Mouse (Mus musculus): ENCODE measurements around the gene Zbtb16.
A peak's percentile ranks its signal among the peaks of the same experiment; 100 is the strongest.

The Zbtb16 gene

DNA sequence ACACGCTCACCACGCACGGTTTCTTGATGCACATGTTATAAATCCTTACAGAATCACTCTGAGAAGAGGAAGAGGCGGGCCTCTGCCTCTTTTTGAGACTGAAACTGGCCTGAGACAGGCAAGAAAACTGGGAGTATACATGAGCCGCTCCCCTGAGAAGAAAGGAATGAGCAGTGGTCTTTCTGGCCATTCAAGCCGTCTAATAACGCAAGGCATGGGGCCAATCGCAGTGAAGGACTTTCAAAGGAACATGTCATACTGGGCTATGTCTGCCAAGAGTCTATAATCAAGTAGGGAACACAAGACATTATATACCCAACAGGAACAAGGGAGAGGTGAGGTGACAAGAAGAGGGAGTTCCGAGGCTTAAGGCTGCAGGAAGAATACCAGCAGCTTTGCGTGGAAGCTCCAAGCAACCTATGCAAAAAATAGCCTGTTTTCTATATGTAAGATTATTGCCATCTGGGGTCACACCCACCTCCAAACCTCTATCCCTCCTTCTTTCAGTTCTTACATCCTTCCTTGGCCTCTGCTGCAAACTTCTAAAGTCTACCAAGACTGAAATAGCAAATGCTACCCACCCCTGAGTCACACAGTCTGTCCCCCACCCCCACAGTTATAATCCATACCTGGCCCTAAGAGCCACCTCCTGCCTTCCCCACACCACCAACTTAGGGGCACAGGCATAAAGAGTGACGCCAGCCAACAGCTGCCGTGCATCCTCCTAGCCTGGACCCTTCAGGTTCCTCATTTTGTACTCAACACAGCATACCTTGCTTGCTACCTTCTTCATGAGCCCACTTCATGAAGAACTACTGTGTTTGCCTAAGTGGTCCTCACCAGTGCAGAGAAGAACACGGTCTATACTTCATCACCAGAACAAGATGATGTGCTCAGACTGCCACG is 74.0 kb downstream of the Zbtb16 start:
- no peak for DNase-seq

DNA sequence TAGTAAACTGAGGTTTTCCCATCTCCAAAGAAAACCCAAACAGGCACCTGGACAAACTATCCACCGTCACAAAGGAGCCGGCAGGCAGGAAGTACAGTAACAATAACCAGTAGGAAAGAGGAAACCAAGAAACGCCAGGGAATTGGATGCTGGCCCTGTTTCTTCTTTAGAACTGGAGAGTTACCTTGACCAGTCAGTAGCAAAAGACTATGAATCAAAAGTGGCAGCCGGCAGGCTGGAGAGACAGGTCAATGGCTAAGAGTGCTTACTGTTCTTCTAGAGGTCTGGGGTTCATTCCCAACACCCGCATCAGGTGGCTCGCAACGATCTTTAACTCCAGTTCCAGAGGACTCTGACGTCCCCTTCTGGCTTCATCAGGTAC is 74.9 kb downstream of the Zbtb16 start:
- DNase-seq = no peak

DNA sequence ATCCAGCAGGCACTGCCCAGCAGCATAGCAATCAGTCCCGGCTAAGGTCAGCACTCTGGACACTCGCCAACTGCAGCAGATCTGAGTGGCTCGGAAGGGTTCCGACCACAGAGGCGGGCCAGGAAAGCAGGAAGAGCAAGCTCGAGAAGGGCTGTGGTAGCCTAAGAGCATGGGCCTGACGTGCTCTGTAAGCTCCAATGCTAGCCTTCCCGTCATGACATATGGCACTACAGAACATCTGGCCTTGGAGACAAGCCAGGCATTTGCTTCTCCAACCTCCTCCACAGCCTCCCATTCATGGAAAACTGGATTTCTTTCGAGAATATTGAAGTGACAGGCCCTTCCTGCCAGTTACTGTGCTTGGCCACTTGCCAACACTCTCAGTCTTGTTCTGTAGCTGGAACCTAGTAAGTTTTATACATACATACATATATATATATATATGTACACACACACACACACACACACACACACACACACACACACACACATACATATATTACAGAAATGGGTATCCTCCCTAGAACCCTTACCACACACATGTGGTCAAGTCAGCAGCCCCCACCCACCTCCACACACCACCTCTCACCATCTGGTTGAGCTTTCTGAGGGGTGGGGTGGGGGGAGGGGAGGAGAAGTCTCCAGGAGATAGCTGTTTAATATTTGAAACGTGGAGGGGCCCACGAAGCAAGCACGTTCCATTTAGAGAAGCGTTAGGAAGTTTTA is 75.4 kb downstream of the Zbtb16 start:
- DNase-seq = peak; percentile 66

DNA sequence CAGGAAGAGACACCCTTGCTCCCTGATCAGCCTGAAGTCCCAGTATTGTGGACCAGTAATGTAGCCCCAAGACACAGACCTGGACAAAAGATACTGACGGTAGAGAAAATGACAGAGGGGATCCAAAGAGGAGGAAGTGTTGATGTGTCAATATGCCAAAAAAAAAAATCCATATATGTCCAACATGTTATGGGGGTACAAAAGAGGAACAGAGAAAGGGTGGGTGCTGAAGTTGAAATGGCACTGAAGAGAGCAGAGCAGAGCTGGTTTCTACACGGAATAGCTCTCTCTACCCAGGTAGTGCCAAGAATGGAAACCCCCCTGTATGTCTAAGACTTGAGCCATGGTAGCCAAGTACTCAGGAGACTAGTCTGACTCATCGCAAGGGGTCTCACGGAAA is 76.9 kb downstream of the Zbtb16 start:
- DNase-seq = no peak

DNA sequence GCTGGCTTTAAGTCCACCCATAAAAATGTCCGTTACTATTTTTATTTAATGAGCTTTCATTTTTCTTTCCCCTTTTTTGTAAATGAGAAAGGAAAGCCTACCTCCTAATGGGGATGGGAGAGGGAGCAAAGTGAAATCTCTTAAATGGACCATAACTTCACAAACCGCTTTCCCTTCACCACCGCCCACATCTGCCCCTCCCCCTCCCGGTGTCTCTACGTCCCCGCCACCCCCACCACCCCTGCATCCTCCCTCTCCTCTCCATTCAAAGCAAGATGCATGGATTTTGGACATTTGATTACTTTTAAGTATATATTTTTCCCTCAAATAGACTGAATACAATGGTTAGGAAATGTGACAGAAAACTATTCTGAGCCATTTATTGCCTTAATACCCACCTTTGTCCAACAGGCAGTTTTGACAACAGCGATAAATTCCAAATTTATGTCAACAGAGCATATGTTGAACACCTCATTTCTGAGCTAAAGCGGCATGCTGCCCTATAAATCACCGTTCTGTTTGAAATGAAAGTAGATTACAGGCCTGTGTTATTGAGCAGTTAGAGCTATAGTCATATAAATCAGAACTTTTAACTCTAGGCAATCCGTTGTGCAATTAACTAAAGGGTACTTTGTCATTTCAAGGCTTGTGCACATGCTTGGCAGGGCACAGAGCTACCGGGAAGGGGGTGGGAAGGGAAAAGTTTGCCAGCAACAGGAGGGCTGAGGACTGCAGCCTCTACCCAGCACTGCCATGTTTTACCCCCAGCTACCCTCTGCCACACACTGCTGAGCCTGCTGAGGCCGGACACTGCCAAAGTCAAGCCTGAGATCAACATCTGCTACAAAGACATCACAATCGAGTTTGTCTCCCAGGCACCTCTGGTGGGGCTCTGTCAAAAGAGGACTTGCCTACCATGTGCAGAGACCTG is 78.1 kb downstream of the Zbtb16 start:
- DNase-seq = no peak

DNA sequence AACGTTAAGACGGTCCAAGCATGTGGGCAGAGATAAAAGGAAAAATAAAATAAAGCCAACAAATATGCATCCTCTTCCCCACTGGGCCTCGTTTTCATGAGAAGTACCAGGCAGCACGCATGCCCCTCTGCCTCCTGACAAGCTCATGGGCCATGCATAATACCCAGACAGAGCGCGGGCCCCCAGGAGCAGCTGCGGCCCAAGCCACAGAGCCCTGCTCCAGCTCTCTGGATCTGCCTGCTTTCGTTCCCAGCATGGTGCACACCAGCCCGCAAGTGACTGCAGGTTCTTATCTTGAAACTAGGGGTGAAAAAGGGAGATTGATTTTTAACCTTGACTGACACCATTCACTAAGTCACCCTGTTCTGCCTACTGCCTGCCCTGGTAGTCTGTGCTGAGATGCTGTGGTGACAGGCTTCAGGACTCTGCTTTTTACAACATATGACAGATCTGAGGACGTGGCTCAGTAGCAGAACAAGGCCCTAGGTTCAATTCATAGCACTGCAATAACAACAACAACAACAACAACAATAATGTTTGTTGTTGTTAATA is 79.7 kb downstream of the Zbtb16 start:
- no peak for DNase-seq

DNA sequence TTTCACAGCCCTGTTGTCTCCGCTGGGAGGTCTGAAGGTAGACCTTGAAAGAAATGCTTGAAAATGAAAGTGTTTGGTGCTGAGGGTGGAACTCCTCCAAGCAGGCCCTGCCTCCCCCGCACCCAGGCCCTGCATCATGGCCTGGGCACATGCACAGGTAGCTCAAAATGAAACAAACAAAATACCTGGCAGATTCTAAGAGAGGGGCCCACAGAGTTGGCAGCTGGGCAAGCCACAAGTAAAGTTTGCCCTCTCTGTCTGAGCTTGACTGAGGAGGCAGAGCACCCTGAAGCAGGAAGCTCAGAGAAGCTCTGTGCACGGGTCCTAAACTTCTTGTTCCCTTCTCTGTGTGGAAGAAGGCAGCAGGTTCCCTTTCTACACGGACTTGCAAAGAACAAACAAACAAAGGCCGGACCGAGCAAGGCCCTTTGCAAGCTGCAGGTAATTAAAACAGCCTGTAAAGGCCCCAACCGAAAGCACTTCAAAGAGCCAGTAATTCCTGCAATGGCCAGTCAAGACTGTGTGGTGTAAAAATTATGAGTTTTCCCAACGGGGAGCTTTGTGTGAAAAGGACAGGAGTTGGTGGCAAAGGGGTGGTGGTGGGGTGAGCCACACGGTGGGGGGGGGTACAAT is 80.5 kb downstream of the Zbtb16 start:
- DNase-seq = no peak

DNA sequence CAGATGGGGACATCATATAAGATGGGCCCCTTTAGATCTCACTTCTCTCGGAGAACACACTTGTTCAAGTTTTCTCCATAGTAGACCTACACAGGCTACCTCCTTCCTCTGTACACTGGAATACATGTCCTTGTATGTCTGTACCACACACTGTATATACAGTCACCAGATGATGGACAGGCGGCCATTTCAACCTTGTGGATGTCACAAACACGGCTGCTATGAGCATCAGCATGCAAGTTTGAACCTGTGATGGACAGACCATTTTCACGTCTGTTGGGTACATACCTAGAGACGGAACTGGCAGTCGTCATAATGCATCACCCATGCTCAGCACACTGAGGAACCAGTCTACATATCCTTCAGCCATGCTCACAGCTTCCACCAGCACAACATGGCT is 81.6 kb downstream of the Zbtb16 start:
- DNase-seq = no peak

DNA sequence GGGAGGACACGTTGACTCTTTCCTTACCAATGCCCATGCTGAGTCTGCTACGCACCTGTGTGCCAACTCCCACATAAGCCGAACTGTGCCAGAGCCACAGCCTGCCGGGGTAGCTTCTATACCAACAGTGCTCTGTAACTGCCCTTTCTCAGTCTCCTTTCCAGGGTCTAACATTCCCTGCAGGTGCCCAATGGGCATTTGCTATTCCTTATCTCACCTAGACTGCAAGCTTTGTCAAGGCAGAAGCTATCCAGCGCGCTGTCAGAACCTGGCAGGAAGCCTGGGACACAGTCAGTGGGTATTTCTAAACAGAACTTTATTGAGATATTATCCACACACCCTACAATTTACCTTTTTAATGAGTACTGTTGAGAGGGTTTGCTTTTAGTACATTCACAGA is 82.1 kb downstream of the Zbtb16 start:
- no peak for DNase-seq

DNA sequence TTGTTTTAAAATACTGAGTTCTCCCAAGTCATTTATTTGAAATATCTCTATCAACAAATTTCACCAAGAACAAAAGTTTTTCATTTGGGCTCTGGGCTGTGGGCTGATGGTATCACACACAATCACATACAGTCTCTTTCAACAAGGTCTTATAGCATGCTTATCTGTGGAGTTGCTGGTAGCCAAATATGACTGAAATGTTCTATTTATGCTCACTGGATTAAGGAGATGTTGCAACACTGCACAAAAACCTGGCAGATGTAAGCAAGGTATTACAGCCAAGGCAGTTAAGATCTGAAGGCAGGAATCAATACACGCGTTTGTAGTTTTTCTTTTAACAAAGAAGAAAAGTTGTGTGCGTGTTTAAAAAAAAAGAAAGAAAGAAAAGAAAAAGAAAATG is 84.1 kb downstream of the Zbtb16 start:
- no peak for DNase-seq

DNA sequence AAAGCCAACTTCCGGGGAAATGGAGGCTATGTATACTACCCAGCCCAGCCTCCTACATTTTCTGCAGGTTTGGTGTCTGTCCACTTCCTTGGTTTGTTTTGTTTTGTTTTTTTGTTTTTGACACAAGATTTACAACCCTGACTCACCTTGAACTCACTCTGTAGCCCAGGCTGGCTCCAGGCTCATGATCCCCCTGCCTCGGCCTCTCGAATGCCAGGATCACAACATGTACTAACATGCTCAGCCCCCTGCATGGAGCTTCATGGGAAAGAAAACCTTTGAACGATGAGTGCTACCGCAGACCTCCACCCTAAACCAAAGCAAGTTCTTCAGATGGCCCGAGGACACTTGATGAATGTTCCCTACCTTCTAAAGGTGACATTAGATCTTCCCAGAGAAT is 86.4 kb downstream of the Zbtb16 start:
- no peak for DNase-seq

DNA sequence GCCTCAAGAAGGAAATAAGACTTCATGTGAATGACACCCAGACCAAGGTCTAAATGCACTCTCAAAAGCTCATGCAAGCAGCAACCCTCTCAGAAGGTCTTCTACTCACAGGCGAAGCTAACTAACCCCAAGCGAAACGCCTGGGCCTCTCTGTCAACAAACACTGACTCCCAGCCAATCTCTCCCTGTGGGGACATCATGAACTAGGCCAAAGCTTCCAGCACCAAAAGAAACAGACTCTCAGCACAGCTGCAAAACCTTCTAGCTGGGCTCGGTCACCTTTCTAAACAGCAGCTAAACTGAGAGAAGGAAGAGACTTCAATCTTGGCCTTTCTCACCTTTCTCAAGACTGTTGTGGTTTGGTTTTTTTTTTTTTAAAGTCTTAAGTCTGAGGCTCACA is 86.9 kb downstream of the Zbtb16 start:
- DNase-seq = peak; percentile 47

DNA sequence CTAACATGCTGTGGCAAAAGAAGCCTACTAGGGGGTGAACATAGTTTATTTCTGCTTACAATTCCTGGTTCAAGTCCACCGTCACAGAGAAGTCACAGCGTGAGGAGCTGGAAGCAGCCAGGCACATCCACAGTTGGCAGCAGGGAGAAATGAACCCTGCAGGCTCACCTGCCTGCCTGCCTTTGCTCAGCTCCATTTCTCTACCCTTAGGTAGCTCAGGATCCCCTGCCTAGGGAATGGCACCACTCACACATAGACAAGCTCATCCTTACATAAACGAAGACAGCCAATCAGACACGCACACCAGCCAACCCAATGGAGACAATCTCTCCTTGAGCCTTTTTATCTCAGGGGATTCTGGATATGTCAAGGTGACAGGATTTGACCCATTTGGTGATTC is 87.3 kb downstream of the Zbtb16 start:
- DNase-seq = no peak

DNA sequence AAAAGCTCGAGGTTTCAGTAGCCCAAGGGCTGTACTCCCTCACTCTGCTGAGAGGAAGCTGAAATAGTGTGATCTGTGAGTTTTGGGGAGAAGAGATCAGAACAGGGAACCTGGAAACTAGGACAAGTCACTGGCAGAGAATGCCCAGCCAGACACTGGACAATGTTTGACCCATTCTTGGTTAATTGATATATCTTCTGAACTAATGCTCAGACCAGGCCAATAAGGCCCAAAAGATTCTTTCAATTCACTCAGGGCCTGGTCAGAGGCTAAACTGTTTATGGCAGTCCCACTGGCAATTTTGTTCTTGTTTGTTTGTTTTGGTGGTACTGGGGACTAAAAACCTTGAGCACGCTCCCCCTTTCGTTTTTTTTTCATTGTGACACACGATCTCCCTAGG is 87.8 kb downstream of the Zbtb16 start:
- DNase-seq = peak; percentile 52

DNA sequence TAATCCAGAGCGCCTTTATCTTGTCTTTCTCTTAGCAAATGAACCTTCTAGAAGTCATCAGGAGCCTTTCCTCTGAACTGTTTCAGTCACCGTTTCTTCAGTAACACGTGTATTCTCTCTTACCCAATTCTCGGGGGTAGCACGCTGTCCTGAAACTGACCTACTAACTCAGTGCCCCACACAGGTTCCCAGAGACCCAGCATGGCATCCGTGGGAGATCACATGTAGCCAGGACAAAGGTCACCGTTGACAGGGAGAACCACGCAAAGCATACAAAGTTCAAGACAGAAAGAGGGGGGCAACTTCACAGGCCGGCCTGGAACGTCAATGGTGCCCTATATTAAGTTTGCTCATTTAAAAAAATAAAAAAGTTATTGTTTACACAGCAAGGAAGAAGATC is 89.5 kb downstream of the Zbtb16 start:
- peak; percentile 83 for DNase-seq

DNA sequence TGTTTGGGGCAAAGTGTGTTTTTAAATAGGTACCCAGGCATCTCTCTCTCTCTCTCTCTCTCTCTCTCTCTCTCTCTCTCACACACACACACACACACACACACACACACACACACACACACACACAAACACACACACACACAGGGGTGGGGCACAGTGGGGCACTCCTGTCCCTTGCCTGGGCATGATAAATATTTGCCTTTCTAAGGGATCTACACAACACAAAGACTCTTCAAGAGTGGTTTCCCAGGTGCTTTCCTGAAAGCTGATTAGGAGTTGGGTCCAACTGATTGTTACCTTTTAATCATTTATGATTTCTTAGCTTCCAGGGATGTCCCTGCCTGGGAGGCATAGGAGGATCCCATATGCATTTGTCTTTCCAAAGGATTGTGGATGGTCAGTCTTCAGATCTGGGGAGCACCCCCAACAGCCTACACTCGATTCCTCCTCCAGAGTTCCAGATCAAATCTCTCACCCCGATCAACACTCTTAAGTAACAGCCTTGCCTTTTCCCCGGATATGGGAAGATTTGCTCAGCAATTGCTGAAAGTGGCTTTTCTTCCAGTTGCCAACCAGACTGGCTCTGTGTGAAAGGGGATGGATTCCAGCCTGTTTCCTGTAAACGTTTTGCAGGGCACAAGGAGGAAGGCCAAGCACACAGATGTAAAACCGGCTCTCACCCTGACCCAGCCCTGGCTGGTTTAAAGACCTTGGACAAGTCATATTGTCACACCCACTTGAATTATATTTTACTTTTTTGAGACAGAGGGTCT is 90.5 kb downstream of the Zbtb16 start:
- no peak for DNase-seq

DNA sequence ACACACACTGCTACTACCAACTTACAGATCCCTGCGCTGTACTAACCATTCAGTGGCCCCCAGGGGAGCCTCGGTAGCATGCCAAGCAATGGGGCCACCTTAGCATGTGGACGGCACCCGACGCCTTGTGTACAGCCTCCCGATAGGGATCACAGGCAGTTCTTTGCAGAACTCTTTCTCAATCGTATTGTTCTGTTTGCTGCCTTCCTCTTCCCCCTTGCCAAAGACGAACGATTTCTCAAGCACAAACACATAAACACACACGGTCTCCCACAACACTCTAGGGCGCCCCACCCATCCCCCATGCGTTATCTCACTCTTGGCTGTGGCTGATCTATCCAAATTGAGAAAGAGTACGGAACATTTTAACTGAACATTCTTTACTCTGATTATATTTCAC is 91.1 kb downstream of the Zbtb16 start:
- DNase-seq = peak; percentile 63

DNA sequence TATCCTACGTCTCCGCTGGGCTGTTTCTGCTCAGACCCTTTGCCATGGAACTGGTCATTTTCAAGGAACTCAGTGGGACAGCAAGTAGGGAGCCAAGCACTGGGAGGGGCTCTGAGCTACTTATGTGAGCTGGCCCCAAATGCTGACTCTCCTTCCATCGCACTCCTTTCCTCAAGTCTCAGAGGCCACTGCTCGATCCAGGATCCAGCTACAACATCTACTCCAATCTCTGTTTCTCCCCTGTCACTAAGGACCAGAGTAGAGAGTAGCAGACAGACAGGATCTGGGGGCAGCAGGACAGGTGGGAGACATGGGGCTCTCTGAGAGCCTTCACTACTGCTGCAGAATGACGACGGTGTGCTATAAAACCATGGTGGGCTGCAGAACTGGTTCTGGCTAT is 91.6 kb downstream of the Zbtb16 start:
- no peak for DNase-seq

DNA sequence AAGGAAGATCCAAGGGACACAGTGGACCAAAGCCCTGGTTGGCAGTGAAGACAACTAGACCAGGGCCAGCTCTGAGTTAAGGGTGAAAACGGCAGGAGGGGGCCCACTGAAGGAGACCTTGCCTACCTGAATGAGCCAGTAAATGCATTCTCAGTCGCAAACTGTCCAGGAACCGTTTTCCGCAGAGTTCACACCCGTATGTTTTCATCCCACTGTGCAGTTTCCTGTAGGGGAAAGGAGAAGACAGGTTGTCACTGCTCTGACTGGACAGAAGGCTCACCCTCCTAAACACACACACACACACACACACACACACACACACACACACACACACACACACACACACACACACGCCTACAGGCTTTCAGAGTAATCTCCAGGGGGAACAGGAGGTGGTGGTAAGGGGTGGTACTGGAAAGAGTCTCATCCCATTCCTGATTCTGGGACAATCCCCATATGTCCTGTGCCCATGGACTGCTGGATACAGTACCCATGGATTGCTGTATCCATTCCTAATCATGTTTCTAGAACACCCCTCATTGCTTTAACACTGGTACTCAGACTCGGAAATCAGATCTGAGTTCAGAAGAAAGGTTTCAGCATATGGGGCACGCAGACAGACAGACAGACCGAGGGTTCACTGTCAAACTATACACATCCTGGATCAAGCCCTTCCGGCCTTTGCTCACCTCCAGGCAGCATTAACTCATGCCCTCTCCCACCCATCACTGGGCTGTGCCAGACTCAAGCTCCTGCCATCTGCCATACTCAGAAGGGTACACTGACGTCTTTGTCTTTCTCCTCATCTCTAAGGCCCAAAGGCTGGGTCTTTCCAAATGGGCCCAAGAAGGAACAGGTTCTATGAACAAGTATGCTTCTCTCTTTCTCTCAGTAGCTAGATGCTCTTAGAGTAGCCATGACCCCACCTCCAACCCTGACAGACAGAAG is 92.4 kb downstream of the Zbtb16 start:
- DNase-seq = no peak

DNA sequence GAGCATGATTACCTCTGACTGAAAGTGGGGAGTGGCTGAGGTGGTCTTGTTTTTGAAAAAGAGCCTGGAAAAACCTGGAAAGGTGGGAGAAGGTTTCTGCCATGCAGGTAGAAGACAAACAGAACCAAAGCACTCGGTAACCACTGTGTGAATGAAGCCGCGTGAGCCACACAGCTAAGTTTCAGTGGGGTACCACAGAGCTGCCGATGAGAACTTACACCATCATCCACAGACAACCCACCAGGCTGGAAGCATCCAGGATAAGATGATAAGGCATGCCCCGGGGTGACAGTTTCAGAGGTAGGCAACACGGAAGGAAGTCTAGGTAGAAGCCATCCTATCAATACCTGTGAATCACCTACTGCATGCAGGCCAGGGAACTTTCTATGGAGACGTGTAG is 93.9 kb downstream of the Zbtb16 start:
- no peak for DNase-seq
